ENCODE assay signal across 9 mouse cellular contexts in the genomic region with DNA sequence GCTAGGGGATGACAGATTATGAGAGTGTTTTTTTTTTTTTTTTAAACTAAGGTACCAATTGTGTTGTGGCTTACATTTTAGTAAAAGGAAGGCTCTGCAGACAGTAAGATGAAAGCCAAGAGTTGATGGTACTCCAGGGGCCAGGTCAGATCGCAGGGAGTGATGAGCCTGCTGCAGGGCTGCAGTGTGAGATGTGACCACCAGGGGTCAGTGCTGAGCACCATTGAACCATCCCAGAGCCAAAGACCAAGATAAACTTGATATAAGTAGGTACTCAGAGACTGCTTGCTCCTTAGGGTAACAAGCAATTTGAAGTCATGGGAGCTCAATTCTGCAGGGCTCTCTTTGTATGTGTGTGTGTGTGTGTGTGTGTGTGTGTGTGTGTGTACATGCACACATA. TPM values are rescaled to one million over a fixed set of nuclear protein-coding genes. Genes with fewer than 3 reads are reported as not detected.
A peak's percentile ranks its signal among the peaks of the same experiment; 100 is the strongest.
DNase-seq lines count a peak whose midpoint lies in the region; TF ChIP-seq lines count a peak whose summit lies in the region.
"Had no signal": no experiment of that assay in that cellular context is flagged by ENCODE, and none has a peak within 500 bp of the region (broad histone marks: within the 10 kb centered on the region; RNA-seq: fewer than 3 reads in every experiment).

No protein-coding gene starts in this region.

- H3K9ac ChIP-seq in heart, adult 2 months (ENCODE audit: low read depth, low read length), result no peak overlapping the region
- H3K9ac ChIP-seq: liver, embryonic 13.5 days had no signal

- intact Hi-C loops in heart, adult 2 months (cut with DNase I), result loop anchor here (10.0 kb wide), 1 partner anchor 450 kb away; no protein-coding TSS in a partner anchor

- no peaks in the 10 kb centered on the region for H3K36me3 ChIP-seq in heart, adult 2 months (ENCODE audit: control insufficient read depth, insufficient read depth, low read length)
- H3K36me3 ChIP-seq: liver, embryonic 13.5 days had no signal

- TF ChIP-seq EP300 in heart, adult 2 months (IDR thresholded peaks at IDR 0.05; ENCODE audit: insufficient read depth, low read depth, low read length), result no peak

- 61% methylated on average over 1 of the region's 1 CpGs for WGBS in heart, adult 2 months

- H3K79me2 ChIP-seq in heart, adult 2 months (replicated peaks; ENCODE audit: control insufficient read depth, insufficient read depth, low read length), result no peaks in the 10 kb centered on the region

- TF ChIP-seq POLR2A in heart, adult 2 months (IDR thresholded peaks at IDR 0.05; ENCODE audit: insufficient read depth, low read depth, low read length), result no peak

- H3K27me3 ChIP-seq in heart, adult 2 months (ENCODE audit: control insufficient read depth, insufficient read depth, low read length), result no peaks in the 10 kb centered on the region
- H3K27me3 ChIP-seq: liver, embryonic 13.5 days had no signal

- peak in 1 of 2 experiments; percentile 39 for DNase-seq in heart, adult 2 months
- no peak for DNase-seq in heart, adult 9 months (ENCODE audit: low spot score in 2 of 2)
- DNase-seq in 3134 (ENCODE audit: extremely low read depth, insufficient read length, low spot score), result peak; percentile 24
- DNase-seq in adrenal gland, adult 18-20 months (ENCODE audit: low spot score in 2 of 2), result peak; percentile 51 to 60
- peak; percentile 62 for DNase-seq in embryo, embryonic 10 days (ENCODE audit: low spot score)
- DNase-seq in kidney, postnatal 14 days, result peak; percentile 46
- DNase-seq in lung, postnatal 36 days, result peak; percentile 35
- peak; percentile 6 for DNase-seq in thymus, postnatal 25 days
- DNase-seq: liver, embryonic 13.5 days had no signal

- no peaks in the 10 kb centered on the region for H3K4me1 ChIP-seq in heart, adult 2 months (ENCODE audit: control insufficient read depth, insufficient read depth, low read length)
- H3K4me1 ChIP-seq: liver, embryonic 13.5 days had no signal

- no peak overlapping the region for H3K4me3 ChIP-seq in heart, adult 2 months
- H3K4me3 ChIP-seq: liver, embryonic 13.5 days had no signal

- H3K27ac ChIP-seq in heart, adult 2 months, result no peak overlapping the region
- H3K27ac ChIP-seq: liver, embryonic 13.5 days had no signal

- TF ChIP-seq CTCF in heart, adult 2 months (IDR thresholded peaks at IDR 0.05), result peak; percentile 81

RNA-seq across cellular contexts. Expression of gene A330070K13Rik, which starts 20.8 kb away (rescaled TPM):
- total RNA-seq in heart, adult 2 months (2021), result not detected
- polyA plus RNA-seq in heart, adult 2 months (2012; rRNA removed), result not detected in 2 replicates
- not detected for total RNA-seq in adrenal gland, adult 18-20 months (2021)
- polyA plus RNA-seq: liver, embryonic 13.5 days had no signal

RNA-seq across cellular contexts. Expression of gene Caln1, which starts 35.9 kb away (rescaled TPM):
- total RNA-seq in heart, adult 2 months (2021), result not detected
- not detected in 2 replicates for polyA plus RNA-seq in heart, adult 2 months (2012; rRNA removed)
- total RNA-seq in adrenal gland, adult 18-20 months (2021), result 10 to 100 TPM; 36.3 to 37.2 TPM
- polyA plus RNA-seq: liver, embryonic 13.5 days had no signal

Comparison
In these comparisons a context has a peak if more than half of its experiments do, and no peak if none do; other contexts are left out.
1. DNase-seq: peak in 3134 (single experiment), adrenal gland, adult 18-20 months (2 of 2), embryo, embryonic 10 days (single experiment), kidney, postnatal 14 days (single experiment), lung, postnatal 36 days (single experiment) and thymus, postnatal 25 days (single experiment); none in heart, adult 9 months (0 of 2).
2. RNA of gene Caln1, which starts 35.9 kb away (total RNA-seq): 36.3 to 37.2 TPM in adrenal gland, adult 18-20 months; not detected in heart, adult 2 months; every median in the first group is over 10 times any median in the second.